Mouse (Mus musculus) embryonic facial prominence, embryonic 13.5 days (tissue): ENCODE data around the gene Dcp1a. TPM values are rescaled to one million over a fixed set of nuclear protein-coding genes. Genes with fewer than 3 reads are reported as not detected.

Experiments used
- ATAC-seq: fragments of 200-750 bp; cut with Nextera tagmentation; 2 replicates; pipeline ENCODE4 v1.8.0; 2017; ENCODE audit warnings: low read depth; ENCODE audit not compliant: insufficient number of reproducible peaks, insufficient read depth, low FRiP score, low TSS enrichment
- H3K27ac ChIP-seq: fragments of 300-500 bp; sonication (generic); 2 replicates; pipeline ENCODE4 v1.5.1; 2015; ENCODE audit warnings: moderate library complexity, mild to moderate bottlenecking, inconsistent platforms
- H3K27me3 ChIP-seq: fragments of 300-500 bp; sonication (generic); 2 replicates; pipeline ENCODE4 v1.6.1; 2015; ENCODE audit warnings: mild to moderate bottlenecking, inconsistent platforms
- H3K36me3 ChIP-seq: fragments of 300-500 bp; sonication (generic); 2 replicates; pipeline ENCODE4 v1.6.1; 2015; ENCODE audit warnings: mild to moderate bottlenecking, inconsistent platforms
- H3K4me1 ChIP-seq: fragments of 300-500 bp; sonication (generic); 2 replicates; pipeline ENCODE4 v1.6.1; 2015; ENCODE audit warnings: inconsistent platforms
- H3K4me2 ChIP-seq: fragments of 300-500 bp; sonication (generic); 2 replicates; pipeline ENCODE4 v1.6.1; 2015; ENCODE audit warnings: moderate library complexity, mild to moderate bottlenecking, inconsistent platforms
- H3K4me3 ChIP-seq: fragments of 300-500 bp; sonication (generic); 2 replicates; pipeline ENCODE4 v1.5.1; 2015; ENCODE audit warnings: mild to moderate bottlenecking, inconsistent platforms
- H3K9ac ChIP-seq: fragments of 300-500 bp; sonication (generic); 2 replicates; pipeline ENCODE4 v1.6.1; 2015; ENCODE audit warnings: mild to moderate bottlenecking, inconsistent platforms
- H3K9me3 ChIP-seq: fragments of 300-500 bp; sonication (generic); 2 replicates; pipeline ENCODE4 v1.6.1; 2016; ENCODE audit warnings: inconsistent platforms
- WGBS: fragments of 180-500 bp; shearing (Covaris S2); methylation state at CpG from one replicate; pipeline ENCODE4 v1.1.7; 2015; ENCODE audit warnings: mixed read lengths; 5-methylcytosine and 5-hydroxymethylcytosine counted together
- polyA plus RNA-seq: library from polyadenylated mRNA; unstranded; fragments of >200 nt; fragmentation: Nextera tagmentation; extraction: Ambion mirVana; gene quantifications from 2 replicates; pipeline ENCODE4 v1.2.1, GENCODE M21; 2015

Gene Dcp1a
- polyA plus RNA-seq, 1 experiment from 2014 or later = 33.3 TPM

DNA sequence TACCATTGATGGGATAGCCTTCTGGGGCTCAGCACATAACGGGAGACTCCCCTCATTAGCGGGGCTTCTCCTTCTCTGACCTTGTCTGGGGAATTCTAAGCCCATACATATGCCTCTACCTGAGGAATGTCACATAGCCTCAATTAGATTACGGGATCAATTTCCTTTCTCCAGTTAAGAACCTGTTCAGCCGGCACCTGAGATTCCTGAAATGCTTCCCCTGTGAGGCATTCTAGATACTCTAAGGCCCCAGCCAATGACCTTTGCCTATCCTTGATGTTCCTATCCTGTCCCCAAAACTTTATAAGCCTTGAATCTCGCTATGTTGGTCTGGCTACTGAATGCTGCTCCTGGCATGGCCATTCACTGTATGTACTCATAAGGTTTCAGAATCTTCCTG is 5.7 kb upstream of the Dcp1a start:
- H3K4me3 ChIP-seq = no peak overlapping the region
- no peaks in the 10 kb centered on the region for H3K9me3 ChIP-seq
- no peak overlapping the region for H3K27ac ChIP-seq
- no peaks in the 10 kb centered on the region for H3K4me1 ChIP-seq
- 47% methylated on average over 5 of the region's 5 CpGs for WGBS
- no peak overlapping the region for H3K9ac ChIP-seq
- no peak overlapping the region for H3K4me2 ChIP-seq
- H3K36me3 ChIP-seq = no peaks in the 10 kb centered on the region
- no peak for ATAC-seq
- no peaks in the 10 kb centered on the region for H3K27me3 ChIP-seq

DNA sequence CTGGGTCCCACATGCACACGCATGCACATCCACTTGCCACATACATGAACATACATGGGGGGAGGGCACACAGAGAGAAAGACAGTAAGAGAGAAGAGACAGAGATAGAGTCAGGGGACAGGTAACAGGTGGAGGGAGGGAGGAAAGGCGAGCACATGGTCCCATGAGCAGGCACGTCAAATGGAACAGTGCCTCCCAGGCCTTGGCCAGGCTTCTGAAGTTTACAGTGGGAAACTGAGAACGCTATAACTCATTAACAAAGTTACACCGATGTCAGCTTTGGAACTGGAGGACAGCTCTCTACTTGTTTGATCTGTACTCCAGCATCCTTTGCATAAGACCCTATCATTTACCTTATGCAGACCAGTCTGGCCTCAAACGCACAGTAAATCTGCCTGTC is 4.9 kb upstream of the Dcp1a start:
- H3K27me3 ChIP-seq = no peaks in the 10 kb centered on the region
- H3K27ac ChIP-seq = no peak overlapping the region
- H3K9me3 ChIP-seq = no peaks in the 10 kb centered on the region
- H3K4me1 ChIP-seq = no peaks in the 10 kb centered on the region
- ATAC-seq = no peak
- no peak overlapping the region for H3K9ac ChIP-seq
- no peak overlapping the region for H3K4me3 ChIP-seq
- WGBS = 77% methylated on average over 6 of the region's 6 CpGs
- no peak overlapping the region for H3K4me2 ChIP-seq
- no peaks in the 10 kb centered on the region for H3K36me3 ChIP-seq

DNA sequence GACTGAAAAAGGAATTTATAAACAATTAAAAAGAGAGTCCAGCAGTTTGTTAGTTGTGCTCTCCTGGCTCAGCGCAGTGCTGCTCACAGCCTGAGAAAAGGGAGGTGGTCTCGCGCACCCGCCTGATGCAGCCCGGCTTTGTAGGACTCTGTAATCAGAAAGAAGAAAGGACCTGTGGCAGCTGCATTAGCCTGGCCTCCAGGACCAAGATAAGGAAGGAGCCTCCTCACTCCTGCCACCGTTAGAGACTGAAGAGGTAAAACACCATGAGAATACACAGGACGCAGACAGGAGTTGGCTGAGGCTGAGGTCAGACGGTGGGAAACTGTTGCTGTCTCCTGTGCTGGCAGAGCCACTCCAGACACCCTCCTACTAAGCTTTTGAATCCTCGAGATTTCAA is 12.0 kb downstream of the Dcp1a start, which contains the start of gene Cacna1d:
Cacna1d (minus strand) TSS at position 114 of the 400 bp plus-strand sequence.
- Histone ChIP-seq H3K27ac (no peak within 1 kb of the TSS), H3K36me3 (peaks cover 71% of the 10 kb centered on the region)
- no peak for ATAC-seq

DNA sequence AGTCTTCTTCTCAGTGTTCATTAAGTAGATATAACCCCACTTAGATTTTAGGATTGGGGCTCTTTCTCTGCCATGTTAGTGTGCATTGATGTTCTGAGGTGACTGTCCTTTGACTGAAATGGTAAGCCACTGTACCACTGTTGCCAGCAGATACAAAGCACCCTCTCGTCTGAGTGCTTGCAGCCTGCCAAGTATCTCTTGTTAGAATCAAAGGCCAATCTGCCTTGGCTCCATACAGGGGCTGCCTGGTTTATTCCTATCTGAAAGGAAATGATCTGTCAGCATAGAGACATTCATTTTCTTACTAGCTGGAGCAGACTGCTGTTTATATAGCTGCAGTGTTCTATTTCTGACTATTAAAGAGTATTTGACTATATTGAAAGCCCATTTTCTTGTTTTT is 13.9 kb downstream of the Dcp1a start:
- peaks cover 66% of the 10 kb centered on the region for H3K36me3 ChIP-seq
- H3K27ac ChIP-seq = no peak overlapping the region
- no peaks in the 10 kb centered on the region for H3K9me3 ChIP-seq
- H3K27me3 ChIP-seq = no peaks in the 10 kb centered on the region
- 74% methylated on average over 1 of the region's 1 CpGs for WGBS
- no peak overlapping the region for H3K9ac ChIP-seq
- no peaks in the 10 kb centered on the region for H3K4me1 ChIP-seq
- H3K4me3 ChIP-seq = no peak overlapping the region
- H3K4me2 ChIP-seq = no peak overlapping the region
- ATAC-seq = no peak

More for the DNA sequence above, 12.0 kb downstream of the Dcp1a start, which contains the start of gene Cacna1d:
- no peaks in the 10 kb centered on the region for H3K27me3 ChIP-seq
- no peak within 1 kb of the TSS for H3K4me3 ChIP-seq
- H3K9ac ChIP-seq = no peak within 1 kb of the TSS
- no peaks in the 10 kb centered on the region for H3K4me1 ChIP-seq
- H3K4me2 ChIP-seq = no peak within 1 kb of the TSS
- 91% methylated on average over 9 of the region's 9 CpGs for WGBS
- no peaks in the 10 kb centered on the region for H3K9me3 ChIP-seq

DNA sequence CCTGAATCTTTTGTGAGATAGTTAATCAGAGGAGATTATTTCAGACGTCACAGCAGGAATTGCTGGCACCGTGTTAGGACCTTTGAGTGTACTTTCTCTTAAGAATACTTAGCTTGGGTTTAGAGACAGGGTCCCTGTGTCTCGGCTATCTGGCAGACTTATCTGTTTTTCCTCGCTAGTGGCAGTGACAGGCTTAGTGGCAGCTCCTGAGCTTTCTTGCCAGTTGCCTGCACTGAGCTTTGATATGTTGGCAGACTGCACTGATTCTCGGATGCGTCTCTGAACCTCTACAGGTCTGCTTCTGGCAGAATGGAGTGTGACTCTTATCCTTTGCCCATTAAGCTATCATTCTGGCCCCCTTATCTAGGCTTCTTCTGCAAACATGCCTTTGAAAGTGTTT is 15.7 kb downstream of the Dcp1a start:
- Histone ChIP-seq H3K4me2 (no peak overlapping the region), H3K27me3 (no peaks in the 10 kb centered on the region), H3K27ac (no peak overlapping the region), H3K36me3 (peaks cover 67% of the 10 kb centered on the region), H3K4me1 (no peaks in the 10 kb centered on the region), H3K9me3 (no peaks in the 10 kb centered on the region), H3K9ac (no peak overlapping the region), H3K4me3 (no peak overlapping the region)
- WGBS = 74% methylated on average over 6 of the region's 6 CpGs
- no peak for ATAC-seq

- no peak overlapping the region for H3K9ac ChIP-seq
- no peaks in the 10 kb centered on the region for H3K27me3 ChIP-seq
- H3K27ac ChIP-seq = no peak overlapping the region
- 86% methylated on average over 2 of the region's 2 CpGs for WGBS
- H3K9me3 ChIP-seq = no peaks in the 10 kb centered on the region
- H3K4me2 ChIP-seq = no peak overlapping the region
- no peak for ATAC-seq
- H3K36me3 ChIP-seq = peaks cover 56% of the 10 kb centered on the region
- no peaks in the 10 kb centered on the region for H3K4me1 ChIP-seq
- H3K4me3 ChIP-seq = no peak overlapping the region
These were observed 18.9 kb downstream of the Dcp1a start for GRCm38 (mm10) chr14:30498202-30498601.

- no peak overlapping the region for H3K9ac ChIP-seq
- H3K9me3 ChIP-seq = no peaks in the 10 kb centered on the region
- no peak for ATAC-seq
- H3K4me3 ChIP-seq = no peak overlapping the region
- H3K4me1 ChIP-seq = peaks cover 7% of the 10 kb centered on the region; the same call in 1 of the 2 replicates
- 77% methylated on average over 5 of the region's 5 CpGs for WGBS
- H3K36me3 ChIP-seq = peaks cover 73% of the 10 kb centered on the region
- H3K27me3 ChIP-seq = no peaks in the 10 kb centered on the region
- no peak overlapping the region for H3K4me2 ChIP-seq
- H3K27ac ChIP-seq = no peak overlapping the region
These were observed 25.7 kb downstream of the Dcp1a start for GRCm38 (mm10) chr14:30504990-30505389.

DNA sequence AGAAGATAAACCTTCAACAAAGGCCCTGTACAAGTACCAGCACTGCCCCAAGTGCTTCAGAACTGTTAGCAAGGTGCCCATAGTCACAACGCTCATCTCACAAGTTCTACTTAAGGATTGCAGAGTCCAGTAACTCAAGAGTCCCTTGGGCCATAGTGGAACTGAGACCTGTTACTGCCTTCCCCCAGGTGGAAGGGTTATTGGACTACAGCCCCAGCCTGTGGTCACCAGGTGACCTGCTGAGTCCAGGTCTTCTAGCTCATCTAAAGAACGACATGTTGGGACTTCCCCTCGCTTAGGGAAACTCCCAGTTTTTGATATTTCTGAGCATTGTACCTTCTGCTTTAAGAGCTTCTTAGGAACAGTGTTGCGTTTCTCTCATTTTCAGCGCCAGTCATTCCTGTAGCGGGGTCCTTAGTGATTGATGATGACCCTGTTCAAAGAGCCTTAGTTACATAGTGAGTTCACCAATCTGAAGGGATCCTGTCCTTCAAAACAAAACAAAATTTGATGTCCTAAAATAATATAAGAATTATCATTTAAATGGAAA is 31.0 kb downstream of the Dcp1a start:
- Histone ChIP-seq H3K36me3 (peaks cover 74% of the 10 kb centered on the region), H3K4me2 (no peak overlapping the region), H3K4me3 (no peak overlapping the region), H3K27me3 (no peaks in the 10 kb centered on the region), H3K9ac (no peak overlapping the region), H3K4me1 (peaks cover 5% of the 10 kb centered on the region; the same call in 1 of the 2 replicates), H3K27ac (no peak overlapping the region), H3K9me3 (no peaks in the 10 kb centered on the region)
- ATAC-seq = no peak
- 93% methylated on average over 6 of the region's 6 CpGs for WGBS

GRCm38 (mm10) chr14:30512896-30513295 is 33.6 kb downstream of the Dcp1a start:
- peaks cover 61% of the 10 kb centered on the region for H3K36me3 ChIP-seq
- H3K9me3 ChIP-seq = no peaks in the 10 kb centered on the region
- no peak for ATAC-seq
- no peak overlapping the region for H3K27ac ChIP-seq
- 83% methylated on average over 5 of the region's 5 CpGs for WGBS
- H3K4me2 ChIP-seq = no peak overlapping the region
- H3K4me1 ChIP-seq = no peaks in the 10 kb centered on the region
- no peak overlapping the region for H3K4me3 ChIP-seq
- H3K9ac ChIP-seq = no peak overlapping the region
- no peaks in the 10 kb centered on the region for H3K27me3 ChIP-seq

GRCm38 (mm10) chr14:30515931-30516723 is 36.8 kb downstream of the Dcp1a start:
- no peak overlapping the region for H3K4me3 ChIP-seq
- 87% methylated on average over 13 of the region's 13 CpGs for WGBS
- no peak for ATAC-seq
- H3K27ac ChIP-seq = no peak overlapping the region
- H3K36me3 ChIP-seq = peaks cover 73% of the 10 kb centered on the region
- no peak overlapping the region for H3K9ac ChIP-seq
- H3K9me3 ChIP-seq = no peaks in the 10 kb centered on the region
- no peak overlapping the region for H3K4me2 ChIP-seq
- no peaks in the 10 kb centered on the region for H3K4me1 ChIP-seq
- no peaks in the 10 kb centered on the region for H3K27me3 ChIP-seq

- no peak for ATAC-seq
- no peak overlapping the region for H3K4me3 ChIP-seq
- no peak overlapping the region for H3K27ac ChIP-seq
- H3K27me3 ChIP-seq = no peaks in the 10 kb centered on the region
- no peaks in the 10 kb centered on the region for H3K9me3 ChIP-seq
- no peak overlapping the region for H3K9ac ChIP-seq
- H3K4me1 ChIP-seq = no peaks in the 10 kb centered on the region
- H3K36me3 ChIP-seq = peaks cover 81% of the 10 kb centered on the region
- no peak overlapping the region for H3K4me2 ChIP-seq
- WGBS = 88% methylated on average over 5 of the region's 5 CpGs
These were observed 40.0 kb downstream of the Dcp1a start for GRCm38 (mm10) chr14:30519323-30519722.

DNA sequence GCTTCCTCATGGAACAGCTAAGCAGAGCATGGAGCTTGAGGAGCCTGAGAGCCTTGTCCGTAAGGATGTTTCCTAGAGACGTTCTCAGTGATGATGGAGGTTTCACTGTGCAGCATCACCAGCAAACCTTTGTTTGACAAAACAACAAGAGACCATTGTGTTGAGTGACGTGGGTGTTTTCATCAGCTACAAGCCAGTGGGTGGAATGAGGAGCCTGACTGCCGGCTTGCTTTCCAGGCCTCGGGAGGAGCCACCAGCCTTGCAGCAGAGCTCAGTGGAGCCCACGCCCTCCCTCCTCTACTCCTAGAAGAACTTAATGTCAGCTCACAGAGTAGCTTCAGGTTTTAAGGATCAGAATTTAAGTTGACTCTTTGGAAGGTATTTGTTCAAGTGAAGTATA is 44.0 kb downstream of the Dcp1a start:
- no peaks in the 10 kb centered on the region for H3K27me3 ChIP-seq

More for the DNA sequence above, 44.0 kb downstream of the Dcp1a start:
- no peak overlapping the region for H3K9ac ChIP-seq
- H3K36me3 ChIP-seq = peaks cover 92% of the 10 kb centered on the region
- ATAC-seq = no peak
- H3K9me3 ChIP-seq = no peaks in the 10 kb centered on the region
- no peak overlapping the region for H3K27ac ChIP-seq
- H3K4me2 ChIP-seq = no peak overlapping the region
- 72% methylated on average over 6 of the region's 6 CpGs for WGBS
- H3K4me3 ChIP-seq = no peak overlapping the region
- no peaks in the 10 kb centered on the region for H3K4me1 ChIP-seq
